Mouse (Mus musculus): ENCODE data around the gene Serpina3f. TPM values are rescaled to one million over a fixed set of nuclear protein-coding genes. Genes with fewer than 3 reads are reported as not detected.

The Serpina3f gene
- polyA plus RNA-seq, 1 experiment from 2014 or later: 0.30 TPM

- Histone ChIP-seq H3K27me3 (no peaks in the 10 kb centered on the region), H3K4me3 (replicated peaks) (no peak overlapping the region), H3K9me3 (replicated peaks) (no peaks in the 10 kb centered on the region), H3K4me2 (no peak overlapping the region), H3K4me1 (peaks cover 7% of the 10 kb centered on the region; the same call in 1 of the 2 replicates), H3K9ac (no peak overlapping the region), H3K36me3 (no peaks in the 10 kb centered on the region), H3K27ac (no peak overlapping the region)
- WGBS: 82% methylated on average over 3 of the region's 3 CpGs
- ATAC-seq (replicated peaks; ENCODE audit: low FRiP score): no peak
These were observed 52.0 kb downstream of the Serpina3f start for GRCm38 (mm10) chr12:104266374-104266773.

Other genes with a start within 250 kb of the Serpina3f start
- 0.50 TPM in 1 of 2 replicates, not detected in the other for gene Serpina11, start 224.6 kb upstream of the Serpina3f start, polyA plus RNA-seq (2015; fragmentation: Nextera tagmentation; extraction: Ambion mirVana)
- not detected in 2 replicates for gene Serpina9, start 200.8 kb upstream of the Serpina3f start, polyA plus RNA-seq (2015; fragmentation: Nextera tagmentation; extraction: Ambion mirVana)
- not detected in 2 replicates for gene Serpina12, start 170.1 kb upstream of the Serpina3f start, polyA plus RNA-seq (2015; fragmentation: Nextera tagmentation; extraction: Ambion mirVana)
- not detected in 2 replicates for gene Serpina5, start 113.4 kb upstream of the Serpina3f start, polyA plus RNA-seq (2015; fragmentation: Nextera tagmentation; extraction: Ambion mirVana)
- gene Serpina3a, start 101.8 kb upstream of the Serpina3f start, polyA plus RNA-seq (2015; fragmentation: Nextera tagmentation; extraction: Ambion mirVana): not detected in 2 replicates
- 0.08 and 0.14 TPM in 2 replicates for gene Serpina3b, start 86.5 kb upstream of the Serpina3f start, polyA plus RNA-seq (2015; fragmentation: Nextera tagmentation; extraction: Ambion mirVana)
- not detected in 2 replicates for gene Serpina3c, start 60.7 kb upstream of the Serpina3f start, polyA plus RNA-seq (2015; fragmentation: Nextera tagmentation; extraction: Ambion mirVana)
- 8.5 and 8.8 TPM in 2 replicates for gene Serpina3g, start 21.7 kb downstream of the Serpina3f start, polyA plus RNA-seq (2015; fragmentation: Nextera tagmentation; extraction: Ambion mirVana)
- gene Serpina3i, start 48.6 kb downstream of the Serpina3f start, polyA plus RNA-seq (2015; fragmentation: Nextera tagmentation; extraction: Ambion mirVana): 0.14 and 0.24 TPM in 2 replicates
- 0.10 TPM in 1 of 2 replicates, not detected in the other for gene Serpina3j, start 100.0 kb downstream of the Serpina3f start, polyA plus RNA-seq (2015; fragmentation: Nextera tagmentation; extraction: Ambion mirVana)
- not detected in 2 replicates for gene Serpina3k, start 123.9 kb downstream of the Serpina3f start, polyA plus RNA-seq (2015; fragmentation: Nextera tagmentation; extraction: Ambion mirVana)
- gene Serpina3m, start 123.9 kb downstream of the Serpina3f start, polyA plus RNA-seq (2015; fragmentation: Nextera tagmentation; extraction: Ambion mirVana): not detected in 2 replicates
- gene Serpina3n, start 192.2 kb downstream of the Serpina3f start, polyA plus RNA-seq (2015; fragmentation: Nextera tagmentation; extraction: Ambion mirVana): 0.08 TPM in 1 of 2 replicates, not detected in the other